Mouse (Mus musculus): ENCODE measurements around the gene Ccdc88c. TPM values are rescaled to one million over a fixed set of nuclear protein-coding genes. Genes with fewer than 3 reads are reported as not detected.

Gene Ccdc88c
- polyA plus RNA-seq, 1 experiment from 2014 or later = 8.4 TPM

- Histone ChIP-seq H3K27ac (peak overlapping the region; percentile 95), H3K4me2 (peak overlapping the region; percentile 98), H3K9me3 (replicated peaks) (no peaks in the 10 kb centered on the region), H3K36me3 (peaks cover 33% of the 10 kb centered on the region), H3K4me1 (peaks cover 60% of the 10 kb centered on the region), H3K9ac (peak overlapping the region; percentile 98), H3K4me3 (peak overlapping the region; percentile 88), H3K27me3 (replicated peaks) (no peaks in the 10 kb centered on the region)
- ATAC-seq = no peak
- whole genome bisulfite sequencing (ENCODE audit: insufficient replicate concordance) = 17% methylated on average over 4 of the region's 4 CpGs
Measured at GRCm38 (mm10) chr12:101026025-101026424, 2.8 kb downstream of the Ccdc88c start.

GRCm38 (mm10) chr12:101025379-101025778 lies 3.5 kb downstream of the Ccdc88c start:
- Histone ChIP-seq H3K4me2 (peak overlapping the region; percentile 98), H3K36me3 (peaks cover 40% of the 10 kb centered on the region), H3K27ac (peak overlapping the region; percentile 95), H3K4me3 (peak overlapping the region; percentile 88), H3K9ac (peak overlapping the region; percentile 65), H3K27me3 (replicated peaks) (no peaks in the 10 kb centered on the region), H3K4me1 (peaks cover 64% of the 10 kb centered on the region), H3K9me3 (replicated peaks) (no peaks in the 10 kb centered on the region)
- WGBS (ENCODE audit: insufficient replicate concordance) = 10% methylated on average over 7 of the region's 7 CpGs
- peak; percentile 84 for ATAC-seq

- peak overlapping the region; percentile 95 for H3K27ac ChIP-seq
Measured at GRCm38 (mm10) chr12:101024824-101025223, 4.0 kb downstream of the Ccdc88c start.

GRCm38 (mm10) chr12:101023143-101023542 lies 5.7 kb downstream of the Ccdc88c start:
- no peak for ATAC-seq
- 85% methylated on average over 11 of the region's 11 CpGs for WGBS (ENCODE audit: insufficient replicate concordance)
- no peak overlapping the region for H3K9ac ChIP-seq
- H3K4me2 ChIP-seq = no peak overlapping the region
- no peak overlapping the region for H3K27ac ChIP-seq
- no peaks in the 10 kb centered on the region for H3K27me3 ChIP-seq (replicated peaks)
- peaks cover 49% of the 10 kb centered on the region for H3K36me3 ChIP-seq
- H3K4me3 ChIP-seq = no peak overlapping the region
- H3K9me3 ChIP-seq (replicated peaks) = no peaks in the 10 kb centered on the region
- H3K4me1 ChIP-seq = peaks cover 77% of the 10 kb centered on the region

More at GRCm38 (mm10) chr12:101024824-101025223, 4.0 kb downstream of the Ccdc88c start:
- Histone ChIP-seq H3K4me3 (peak overlapping the region; percentile 88), H3K4me1 (peaks cover 69% of the 10 kb centered on the region), H3K4me2 (peak overlapping the region; percentile 98), H3K9me3 (replicated peaks) (no peaks in the 10 kb centered on the region), H3K36me3 (peaks cover 45% of the 10 kb centered on the region), H3K27me3 (replicated peaks) (no peaks in the 10 kb centered on the region), H3K9ac (peak overlapping the region; percentile 65)
- no peak for ATAC-seq
- WGBS (ENCODE audit: insufficient replicate concordance) = 51% methylated on average over 8 of the region's 8 CpGs

- WGBS (ENCODE audit: insufficient replicate concordance) = 89% methylated on average over 8 of the region's 8 CpGs
- Histone ChIP-seq H3K9ac (no peak overlapping the region), H3K4me1 (peaks cover 79% of the 10 kb centered on the region), H3K27me3 (replicated peaks) (no peaks in the 10 kb centered on the region), H3K4me2 (no peak overlapping the region), H3K4me3 (no peak overlapping the region), H3K27ac (no peak overlapping the region), H3K36me3 (peaks cover 49% of the 10 kb centered on the region), H3K9me3 (replicated peaks) (no peaks in the 10 kb centered on the region)
- no peak for ATAC-seq
Measured at GRCm38 (mm10) chr12:101022353-101022752, 6.5 kb downstream of the Ccdc88c start.

- Histone ChIP-seq H3K9ac (no peak overlapping the region), H3K4me1 (peaks cover 79% of the 10 kb centered on the region), H3K27me3 (replicated peaks) (no peaks in the 10 kb centered on the region), H3K27ac (no peak overlapping the region), H3K9me3 (replicated peaks) (no peaks in the 10 kb centered on the region), H3K4me3 (no peak overlapping the region), H3K36me3 (peaks cover 49% of the 10 kb centered on the region), H3K4me2 (no peak overlapping the region)
- 82% methylated on average over 9 of the region's 9 CpGs for WGBS (ENCODE audit: insufficient replicate concordance)
- no peak for ATAC-seq
Measured at GRCm38 (mm10) chr12:101021484-101022226, 7.2 kb downstream of the Ccdc88c start.

- H3K4me3 ChIP-seq = no peak overlapping the region
- no peaks in the 10 kb centered on the region for H3K27me3 ChIP-seq (replicated peaks)
- H3K4me2 ChIP-seq = no peak overlapping the region
- WGBS (ENCODE audit: insufficient replicate concordance) = 87% methylated on average over 15 of the region's 15 CpGs
- no peaks in the 10 kb centered on the region for H3K9me3 ChIP-seq (replicated peaks)
- ATAC-seq = no peak
- no peak overlapping the region for H3K9ac ChIP-seq
- peaks cover 79% of the 10 kb centered on the region for H3K4me1 ChIP-seq
- peaks cover 49% of the 10 kb centered on the region for H3K36me3 ChIP-seq
- no peak overlapping the region for H3K27ac ChIP-seq
Measured at GRCm38 (mm10) chr12:101020210-101021015, 8.4 kb downstream of the Ccdc88c start.

- no peaks in the 10 kb centered on the region for H3K27me3 ChIP-seq (replicated peaks)
- no peak for ATAC-seq
Measured at GRCm38 (mm10) chr12:101019443-101019842, 9.4 kb downstream of the Ccdc88c start.

GRCm38 (mm10) chr12:101019031-101019430 lies 9.8 kb downstream of the Ccdc88c start:
- ATAC-seq = no peak
- Histone ChIP-seq H3K27ac (no peak overlapping the region), H3K36me3 (peaks cover 44% of the 10 kb centered on the region), H3K4me3 (no peak overlapping the region), H3K27me3 (replicated peaks) (no peaks in the 10 kb centered on the region), H3K4me2 (peak overlapping the region; percentile 54; the same call in 1 of the 2 replicates), H3K9ac (no peak overlapping the region), H3K4me1 (peaks cover 79% of the 10 kb centered on the region), H3K9me3 (replicated peaks) (no peaks in the 10 kb centered on the region)
- WGBS (ENCODE audit: insufficient replicate concordance) = 75% methylated on average over 5 of the region's 5 CpGs

More at GRCm38 (mm10) chr12:101019443-101019842, 9.4 kb downstream of the Ccdc88c start:
- Histone ChIP-seq H3K9me3 (replicated peaks) (no peaks in the 10 kb centered on the region), H3K4me3 (no peak overlapping the region), H3K4me2 (no peak overlapping the region), H3K4me1 (peaks cover 79% of the 10 kb centered on the region), H3K36me3 (peaks cover 48% of the 10 kb centered on the region), H3K9ac (no peak overlapping the region), H3K27ac (no peak overlapping the region)
- 86% methylated on average over 7 of the region's 7 CpGs for WGBS (ENCODE audit: insufficient replicate concordance)

- ATAC-seq = peak; percentile 50
Measured at GRCm38 (mm10) chr12:101017971-101018371, 10.9 kb downstream of the Ccdc88c start.

GRCm38 (mm10) chr12:101016412-101016928 lies 12.4 kb downstream of the Ccdc88c start:
- 43% methylated on average over 5 of the region's 5 CpGs for WGBS (ENCODE audit: insufficient replicate concordance)
- peak overlapping the region; percentile 46; the same call in 1 of the 2 replicates for H3K4me2 ChIP-seq
- H3K27ac ChIP-seq = peak overlapping the region; percentile 72; the same call in 1 of the 2 replicates

More at GRCm38 (mm10) chr12:101017971-101018371, 10.9 kb downstream of the Ccdc88c start:
- H3K4me1 ChIP-seq = peaks cover 79% of the 10 kb centered on the region
- peak overlapping the region; percentile 6; the same call in 1 of the 2 replicates for H3K4me3 ChIP-seq
- H3K9me3 ChIP-seq (replicated peaks) = no peaks in the 10 kb centered on the region
- 4% methylated on average over 6 of the region's 6 CpGs for WGBS (ENCODE audit: insufficient replicate concordance)
- H3K4me2 ChIP-seq = peak overlapping the region; percentile 54
- H3K36me3 ChIP-seq = peaks cover 33% of the 10 kb centered on the region
- H3K9ac ChIP-seq = peak overlapping the region; percentile 48; the same call in 1 of the 2 replicates
- H3K27me3 ChIP-seq (replicated peaks) = no peaks in the 10 kb centered on the region
- peak overlapping the region; percentile 64 for H3K27ac ChIP-seq

More at GRCm38 (mm10) chr12:101016412-101016928, 12.4 kb downstream of the Ccdc88c start:
- peaks cover 91% of the 10 kb centered on the region for H3K4me1 ChIP-seq
- ATAC-seq = no peak
- no peaks in the 10 kb centered on the region for H3K9me3 ChIP-seq (replicated peaks)
- no peak overlapping the region for H3K9ac ChIP-seq
- H3K27me3 ChIP-seq (replicated peaks) = no peaks in the 10 kb centered on the region
- H3K36me3 ChIP-seq = peaks cover 20% of the 10 kb centered on the region
- no peak overlapping the region for H3K4me3 ChIP-seq

All from liver, embryonic 12.5 days (tissue).